Mouse (Mus musculus): ENCODE data around the gene Drd1. TPM values are rescaled to one million over a fixed set of nuclear protein-coding genes. Genes with fewer than 3 reads are reported as not detected.

Gene Drd1
- total RNA-seq (2022), result 10 to 100 TPM in 1 of 4 experiments, 1 to 10 TPM in 3; 7.4 to 10.4 (median 8.5) TPM

- peak; percentile 56 to 79 for DNase-seq (ENCODE audit: low spot score in 2 of 2)
Observed at GRCm38 (mm10) chr13:54055448-54055861, at the start of gene Drd1. Drd1 (minus strand) TSS chr13:54055705.

GRCm38 (mm10) chr13:54103866-54104265 lies 48.4 kb upstream of the Drd1 start:
- DNase-seq (ENCODE audit: low spot score in 2 of 2), result no peak

GRCm38 (mm10) chr13:54103271-54103670 lies 47.8 kb upstream of the Drd1 start:
- DNase-seq (ENCODE audit: low spot score in 2 of 2), result no peak

- no peak for DNase-seq (ENCODE audit: low spot score in 2 of 2)
Observed at GRCm38 (mm10) chr13:54102061-54102460, 46.6 kb upstream of the Drd1 start.

GRCm38 (mm10) chr13:54101031-54101820 lies 45.7 kb upstream of the Drd1 start:
- DNase-seq (ENCODE audit: low spot score in 2 of 2), result peak; percentile 59 to 70

GRCm38 (mm10) chr13:54097797-54098196 lies 42.3 kb upstream of the Drd1 start:
- DNase-seq (ENCODE audit: low spot score in 2 of 2), result no peak

- DNase-seq (ENCODE audit: low spot score in 2 of 2), result no peak
Observed at GRCm38 (mm10) chr13:54097227-54097626, 41.7 kb upstream of the Drd1 start.

- no peak for DNase-seq (ENCODE audit: low spot score in 2 of 2)
Observed at GRCm38 (mm10) chr13:54095721-54096120, 40.2 kb upstream of the Drd1 start.

- DNase-seq (ENCODE audit: low spot score in 2 of 2), result no peak
Observed at GRCm38 (mm10) chr13:54094963-54095362, 39.5 kb upstream of the Drd1 start.

GRCm38 (mm10) chr13:54094349-54094748 lies 38.8 kb upstream of the Drd1 start:
- DNase-seq (ENCODE audit: low spot score in 2 of 2), result no peak

- DNase-seq (ENCODE audit: low spot score in 2 of 2), result no peak
Observed at GRCm38 (mm10) chr13:54091719-54092118, 36.2 kb upstream of the Drd1 start.

GRCm38 (mm10) chr13:54085266-54085665 lies 29.8 kb upstream of the Drd1 start:
- no peak for DNase-seq (ENCODE audit: low spot score in 2 of 2)

GRCm38 (mm10) chr13:54084826-54085225 lies 29.3 kb upstream of the Drd1 start:
- no peak for DNase-seq (ENCODE audit: low spot score in 2 of 2)

- no peak for DNase-seq (ENCODE audit: low spot score in 2 of 2)
Observed at GRCm38 (mm10) chr13:54084178-54084577, 28.7 kb upstream of the Drd1 start.

GRCm38 (mm10) chr13:54082946-54083345 lies 27.4 kb upstream of the Drd1 start:
- no peak for DNase-seq (ENCODE audit: low spot score in 2 of 2)

GRCm38 (mm10) chr13:54080785-54081184 lies 25.3 kb upstream of the Drd1 start:
- no peak for DNase-seq (ENCODE audit: low spot score in 2 of 2)

GRCm38 (mm10) chr13:54079782-54080759 lies 24.6 kb upstream of the Drd1 start:
- DNase-seq (ENCODE audit: low spot score in 2 of 2), result no peak

GRCm38 (mm10) chr13:54077470-54078174 lies 22.1 kb upstream of the Drd1 start:
- DNase-seq (ENCODE audit: low spot score in 2 of 2), result no peak

GRCm38 (mm10) chr13:54076762-54077460 lies 21.4 kb upstream of the Drd1 start:
- DNase-seq (ENCODE audit: low spot score in 2 of 2), result no peak

GRCm38 (mm10) chr13:54076051-54076450 lies 20.5 kb upstream of the Drd1 start:
- DNase-seq (ENCODE audit: low spot score in 2 of 2), result no peak

GRCm38 (mm10) chr13:54075416-54075815 lies 19.9 kb upstream of the Drd1 start:
- DNase-seq (ENCODE audit: low spot score in 2 of 2), result no peak
